In genomic region chr15:11380087-11380530, GRCm38 (mm10) we compare ENCODE assay signal across 9 mouse cellular contexts. TPM values are rescaled to one million over a fixed set of nuclear protein-coding genes. Genes with fewer than 3 reads are reported as not detected.
DNase-seq lines count a peak whose midpoint lies in the region; ATAC-seq lines count a peak whose summit lies in the region.
"Had no signal": no experiment of that assay in that cellular context is flagged by ENCODE, and none has a peak within 500 bp of the region (broad histone marks: within the 10 kb centered on the region; RNA-seq: fewer than 3 reads in every experiment).

No protein-coding gene starts in this region.

- no peaks in the 10 kb centered on the region for H3K27me3 ChIP-seq in kidney, embryonic 16.5 days (ENCODE audit: insufficient read depth, low read length)
- no peaks in the 10 kb centered on the region for H3K27me3 ChIP-seq in hindbrain, embryonic 11.5 days (ENCODE audit: control insufficient read depth, insufficient read depth, low read length)
- no peaks in the 10 kb centered on the region for H3K27me3 ChIP-seq in midbrain, embryonic 12.5 days
- H3K27me3 ChIP-seq: limb, embryonic 12.5 days had no signal

- DNase-seq in kidney, adult 18-20 months = no peak
- DNase-seq in c-Kit-positive CD71-negative TER-119-negative erythroid progenitor cells, embryonic 14.5 days (ENCODE audit: low read depth) = peak; percentile 30
- peak; percentile 66 for DNase-seq in hindbrain, embryonic 11.5 days (ENCODE audit: low spot score)
- DNase-seq in ovary, adult 18-20 months (ENCODE audit: low spot score) = no peak

- peak; percentile 65; the same call in 1 of the 2 replicates for ATAC-seq in kidney, embryonic 16.5 days (ENCODE audit: low FRiP score, low TSS enrichment)
- ATAC-seq in CD4-positive, CD25-positive, alpha-beta regulatory T cell, adult 4 months = peak; percentile 62
- ATAC-seq in hindbrain, embryonic 11.5 days (ENCODE audit: low FRiP score) = peak; percentile 49; the same call in 1 of the 2 replicates
- peak; percentile 59 for ATAC-seq in midbrain, embryonic 12.5 days (ENCODE audit: low FRiP score, low read depth)
- no peak for ATAC-seq in erythroid progenitor cell, adult 5-6 weeks (replicated peaks; ENCODE audit: low FRiP score, poor library complexity, severe bottlenecking)

- H3K4me1 ChIP-seq in kidney, embryonic 16.5 days (ENCODE audit: insufficient read depth, low read length) = no peaks in the 10 kb centered on the region
- H3K4me1 ChIP-seq in hindbrain, embryonic 11.5 days (replicated peaks; ENCODE audit: control insufficient read depth, insufficient read depth, low read length) = no peaks in the 10 kb centered on the region
- H3K4me1 ChIP-seq in midbrain, embryonic 12.5 days = no peaks in the 10 kb centered on the region
- H3K4me1 ChIP-seq: limb, embryonic 12.5 days had no signal

- H3K4me3 ChIP-seq in kidney, embryonic 16.5 days (ENCODE audit: low read length) = no peak overlapping the region
- H3K4me3 ChIP-seq in hindbrain, embryonic 11.5 days (ENCODE audit: low read depth, low read length) = no peak overlapping the region
- no peak overlapping the region for H3K4me3 ChIP-seq in midbrain, embryonic 12.5 days
- H3K4me3 ChIP-seq: limb, embryonic 12.5 days had no signal

- no peak overlapping the region for H3K27ac ChIP-seq in kidney, embryonic 16.5 days (ENCODE audit: low read length)
- H3K27ac ChIP-seq in hindbrain, embryonic 11.5 days (ENCODE audit: low read depth, low read length) = no peak overlapping the region
- no peak overlapping the region for H3K27ac ChIP-seq in midbrain, embryonic 12.5 days (replicated peaks)
- H3K27ac ChIP-seq: limb, embryonic 12.5 days had no signal

- peaks cover 21% of the 10 kb centered on the region for H3K36me3 ChIP-seq in kidney, embryonic 16.5 days (ENCODE audit: insufficient read depth, low read length)
- H3K36me3 ChIP-seq in hindbrain, embryonic 11.5 days (ENCODE audit: control insufficient read depth, insufficient read depth, low read length) = peaks cover 10% of the 10 kb centered on the region; the same call in 1 of the 2 replicates
- H3K36me3 ChIP-seq in midbrain, embryonic 12.5 days = peaks cover 27% of the 10 kb centered on the region

- H3K9me3 ChIP-seq in kidney, embryonic 16.5 days (ENCODE audit: low read length) = no peaks in the 10 kb centered on the region
- no peaks in the 10 kb centered on the region for H3K9me3 ChIP-seq in hindbrain, embryonic 11.5 days (ENCODE audit: control insufficient read depth, low read length)
- H3K9me3 ChIP-seq in midbrain, embryonic 12.5 days = no peaks in the 10 kb centered on the region
- H3K9me3 ChIP-seq: limb, embryonic 12.5 days had no signal

- no peak overlapping the region for H3K4me2 ChIP-seq in kidney, embryonic 16.5 days (replicated peaks; ENCODE audit: low read depth, low read length)
- H3K4me2 ChIP-seq in hindbrain, embryonic 11.5 days (replicated peaks; ENCODE audit: low read depth, low read length) = no peak overlapping the region
- no peak overlapping the region for H3K4me2 ChIP-seq in midbrain, embryonic 12.5 days (replicated peaks)
- H3K4me2 ChIP-seq: limb, embryonic 12.5 days had no signal

- no peak overlapping the region for H3K9ac ChIP-seq in kidney, embryonic 16.5 days (replicated peaks; ENCODE audit: low read length)
- H3K9ac ChIP-seq in hindbrain, embryonic 11.5 days (ENCODE audit: low read depth, low read length) = no peak overlapping the region
- H3K9ac ChIP-seq in midbrain, embryonic 12.5 days (replicated peaks) = no peak overlapping the region
- H3K9ac ChIP-seq: limb, embryonic 12.5 days had no signal

- 41% methylated on average over 8 of the region's 8 CpGs for WGBS in kidney, embryonic 16.5 days
- WGBS in hindbrain, embryonic 11.5 days = 46% methylated on average over 8 of the region's 8 CpGs
- whole genome bisulfite sequencing in midbrain, embryonic 12.5 days = 51% methylated on average over 8 of the region's 8 CpGs

RNA-seq across cellular contexts. Expression of gene Tars, which starts 19.4 kb away (rescaled TPM):
- polyA plus RNA-seq in kidney, embryonic 16.5 days (2015; fragmentation: Nextera tagmentation; extraction: Ambion mirVana) = 65.9 and 66.9 TPM in 2 replicates
- polyA plus RNA-seq in CD4-positive, CD25-positive, alpha-beta regulatory T cell, adult 4 months (2017; shearing (Covaris generic)) = 10 to 100 TPM; 66.8 to 85.7 TPM
- 84.6 and 94.7 TPM in 2 replicates for polyA plus RNA-seq in hindbrain, embryonic 11.5 days (2014; fragmentation: Nextera tagmentation; extraction: Ambion mirVana)
- polyA plus RNA-seq in midbrain, embryonic 12.5 days (2016; fragmentation: Nextera tagmentation; extraction: Ambion mirVana) = 67.9 and 78.9 TPM in 2 replicates
- 10.1 and 18.4 TPM in 2 replicates for total RNA-seq in erythroid progenitor cell, adult 5-6 weeks (2015; ENCODE audit: low replicate concordance)
- 29.4 and 30.4 TPM in 2 replicates for total RNA-seq in erythroid progenitor cell, adult 5-6 weeks (2017; ENCODE audit: low replicate concordance)

Comparison
In these comparisons a context has a peak if more than half of its experiments do, and no peak if none do; other contexts are left out.
1. DNase-seq: peak in c-Kit-positive CD71-negative TER-119-negative erythroid progenitor cells, embryonic 14.5 days (single experiment) and hindbrain, embryonic 11.5 days (single experiment); none in kidney, adult 18-20 months (single experiment) and ovary, adult 18-20 months (single experiment).